Mouse (Mus musculus): ENCODE results near the gene Xdh. TPM values are rescaled to one million over a fixed set of nuclear protein-coding genes. Genes with fewer than 3 reads are reported as not detected.

Gene Xdh
- polyA plus RNA-seq, 1 experiment = 0.55 TPM

DNA sequence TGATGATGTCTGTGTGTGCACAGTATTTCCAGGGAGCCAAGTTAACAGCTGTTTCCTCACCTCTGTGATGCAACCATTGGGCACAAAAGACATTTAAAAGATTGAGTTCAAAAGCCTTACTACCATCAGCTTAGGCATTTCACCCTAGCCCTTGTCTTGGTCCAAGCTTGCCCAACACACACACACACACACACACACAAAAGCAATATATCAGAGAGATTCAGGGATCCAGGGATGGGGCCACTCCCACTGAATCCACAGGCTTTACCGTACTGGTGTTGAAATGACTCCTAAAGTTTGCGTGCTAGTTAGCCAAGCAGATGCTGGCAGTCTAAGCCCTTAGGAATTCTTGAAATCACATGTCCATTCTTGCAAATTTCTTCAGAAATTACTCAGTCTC is 1.2 kb downstream of the Xdh start:
- Histone ChIP-seq H3K27me3 (ENCODE audit: control insufficient read depth, insufficient read depth, insufficient read length) (no peaks in the 10 kb centered on the region), H3K36me3 (ENCODE audit: control insufficient read depth, insufficient read depth) (no peaks in the 10 kb centered on the region), H3K4me3 (no peak overlapping the region), H3K79me2 (ENCODE audit: control insufficient read depth, insufficient read depth) (no peaks in the 10 kb centered on the region), H3ac (ENCODE audit: control insufficient read depth, insufficient read length) (no peak overlapping the region), H3K4me2 (ENCODE audit: low read depth) (no peak overlapping the region)
- TF ChIP-seq CEBPB (IDR thresholded peaks at IDR 0.05; ENCODE audit: insufficient read depth, poor library complexity, severe bottlenecking) (no peak), REST (IDR thresholded peaks at IDR 0.05; ENCODE audit: insufficient read depth, insufficient read length) (no peak), TCF12 (IDR thresholded peaks at IDR 0.05; ENCODE audit: insufficient read depth, poor library complexity, severe bottlenecking) (no peak), TCF3 (IDR thresholded peaks at IDR 0.05; ENCODE audit: insufficient read length, low read depth) (no peak), MAX (IDR thresholded peaks at IDR 0.05; ENCODE audit: low read depth) (no peak), E2F4 (IDR thresholded peaks at IDR 0.05; ENCODE audit: insufficient read depth) (no peak), POLR2A (IDR thresholded peaks at IDR 0.05; ENCODE audit: insufficient read length, low read depth) (no peak), SRF (IDR thresholded peaks at IDR 0.05; ENCODE audit: control insufficient read depth, insufficient read length, low read depth) (no peak), USF1 (IDR thresholded peaks at IDR 0.05; ENCODE audit: low read depth) (no peak), MYOD1 (IDR thresholded peaks at IDR 0.05; ENCODE audit: control insufficient read depth in 1 of 3, insufficient read length in 2 of 3, low read depth in 2 of 3) (no peak), MYOG (IDR thresholded peaks at IDR 0.05; ENCODE audit: control insufficient read depth in 1 of 3, insufficient read depth in 1 of 3, insufficient read length in 2 of 3, low read depth in 2 of 3) (no peak)

DNA sequence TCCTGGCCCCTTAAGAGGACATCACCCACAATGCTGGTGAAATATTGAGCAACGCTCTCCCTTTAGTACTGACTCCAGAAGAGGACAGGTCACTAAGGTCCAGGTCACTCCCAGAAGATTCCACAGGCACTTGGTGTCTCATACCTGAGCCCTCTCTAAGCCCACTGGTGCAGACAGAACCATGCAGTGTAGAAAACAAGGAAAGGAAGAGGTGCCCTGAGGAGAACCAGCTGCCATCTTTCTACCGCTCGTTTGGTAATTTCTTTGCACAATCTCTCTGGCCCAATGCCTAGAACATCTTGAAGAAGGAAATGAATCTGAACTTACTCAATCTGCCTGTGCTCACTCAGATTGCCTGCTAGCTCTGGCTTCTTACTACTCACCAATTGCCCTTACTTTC is 2.0 kb downstream of the Xdh start:
- Histone ChIP-seq H3K79me2 (ENCODE audit: control insufficient read depth, insufficient read depth) (no peaks in the 10 kb centered on the region), H3K4me3 (no peak overlapping the region), H3ac (ENCODE audit: control insufficient read depth, insufficient read length) (no peak overlapping the region), H3K36me3 (ENCODE audit: control insufficient read depth, insufficient read depth) (no peaks in the 10 kb centered on the region), H3K27me3 (ENCODE audit: control insufficient read depth, insufficient read depth, insufficient read length) (no peaks in the 10 kb centered on the region), H3K4me2 (ENCODE audit: low read depth) (no peak overlapping the region)
- TF ChIP-seq SRF (IDR thresholded peaks at IDR 0.05; ENCODE audit: control insufficient read depth, insufficient read length, low read depth) = no peak
- peak; percentile 32; the same call in 1 of the 2 replicates for TF ChIP-seq CEBPB (IDR thresholded peaks at IDR 0.05; ENCODE audit: insufficient read depth, poor library complexity, severe bottlenecking)

GRCm38 (mm10) chr17:73946856-73947255 is 3.1 kb downstream of the Xdh start:
- TF ChIP-seq MAX (IDR thresholded peaks at IDR 0.05; ENCODE audit: low read depth) = no peak
- no peak for TF ChIP-seq USF1 (IDR thresholded peaks at IDR 0.05; ENCODE audit: low read depth)
- no peak for TF ChIP-seq TCF12 (IDR thresholded peaks at IDR 0.05; ENCODE audit: insufficient read depth, poor library complexity, severe bottlenecking)
- no peak for TF ChIP-seq MYOD1 (IDR thresholded peaks at IDR 0.05; ENCODE audit: control insufficient read depth in 1 of 3, insufficient read length in 2 of 3, low read depth in 2 of 3)
- TF ChIP-seq REST (IDR thresholded peaks at IDR 0.05; ENCODE audit: insufficient read depth, insufficient read length) = no peak
- TF ChIP-seq POLR2AphosphoS2 (IDR thresholded peaks at IDR 0.05; ENCODE audit: insufficient read length, low read depth) = no peak
- no peak for TF ChIP-seq E2F4 (IDR thresholded peaks at IDR 0.05; ENCODE audit: insufficient read depth)
- no peak for TF ChIP-seq POLR2A (IDR thresholded peaks at IDR 0.05; ENCODE audit: insufficient read length, low read depth)
- no peak for TF ChIP-seq MYOG (IDR thresholded peaks at IDR 0.05; ENCODE audit: control insufficient read depth in 1 of 3, insufficient read depth in 1 of 3, insufficient read length in 2 of 3, low read depth in 2 of 3)
- no peak for TF ChIP-seq SRF (IDR thresholded peaks at IDR 0.05; ENCODE audit: control insufficient read depth, insufficient read length, low read depth)
- no peak for TF ChIP-seq CEBPB (IDR thresholded peaks at IDR 0.05; ENCODE audit: insufficient read depth, poor library complexity, severe bottlenecking)
- no peak for TF ChIP-seq TCF3 (IDR thresholded peaks at IDR 0.05; ENCODE audit: insufficient read length, low read depth)
- H3K4me3 ChIP-seq = no peak overlapping the region
- no peaks in the 10 kb centered on the region for H3K27me3 ChIP-seq (ENCODE audit: control insufficient read depth, insufficient read depth, insufficient read length)
- H3ac ChIP-seq (ENCODE audit: control insufficient read depth, insufficient read length) = no peak overlapping the region
- no peaks in the 10 kb centered on the region for H3K79me2 ChIP-seq (ENCODE audit: control insufficient read depth, insufficient read depth)
- no peak overlapping the region for H3K4me2 ChIP-seq (ENCODE audit: low read depth)
- no peaks in the 10 kb centered on the region for H3K36me3 ChIP-seq (ENCODE audit: control insufficient read depth, insufficient read depth)

DNA sequence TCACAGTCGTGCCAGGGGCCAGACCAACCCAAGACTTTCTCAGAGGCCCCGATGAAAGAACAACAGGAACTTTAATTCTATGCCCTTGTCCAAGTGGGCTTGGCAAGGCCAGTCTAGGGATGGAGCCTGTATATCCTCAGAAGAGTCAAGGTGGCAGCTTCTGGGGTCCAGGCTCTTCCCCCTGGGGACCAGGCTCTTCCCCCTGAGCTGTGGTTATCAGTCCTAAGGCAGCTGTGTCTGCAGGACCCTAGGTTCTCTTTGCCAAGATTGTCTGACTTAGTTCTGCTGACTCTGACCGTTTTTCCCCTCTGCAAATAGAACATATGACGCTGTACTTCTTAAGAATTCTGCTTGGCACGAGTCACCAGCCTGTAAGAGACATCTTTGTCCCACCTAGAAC is 5.3 kb downstream of the Xdh start:
- Histone ChIP-seq H3K36me3 (ENCODE audit: control insufficient read depth, insufficient read depth) (no peaks in the 10 kb centered on the region), H3ac (ENCODE audit: control insufficient read depth, insufficient read length) (no peak overlapping the region), H3K27me3 (ENCODE audit: control insufficient read depth, insufficient read depth, insufficient read length) (no peaks in the 10 kb centered on the region), H3K79me2 (ENCODE audit: control insufficient read depth, insufficient read depth) (no peaks in the 10 kb centered on the region), H3K4me2 (ENCODE audit: low read depth) (no peak overlapping the region), H3K4me3 (no peak overlapping the region)
- no peak for TF ChIP-seq E2F4 (IDR thresholded peaks at IDR 0.05; ENCODE audit: insufficient read depth)
- no peak for TF ChIP-seq REST (IDR thresholded peaks at IDR 0.05; ENCODE audit: insufficient read depth, insufficient read length)
- TF ChIP-seq SRF (IDR thresholded peaks at IDR 0.05; ENCODE audit: control insufficient read depth, insufficient read length, low read depth) = no peak
- no peak for TF ChIP-seq MAX (IDR thresholded peaks at IDR 0.05; ENCODE audit: low read depth)
- TF ChIP-seq MYOG (IDR thresholded peaks at IDR 0.05; ENCODE audit: control insufficient read depth in 1 of 3, insufficient read depth in 1 of 3, insufficient read length in 2 of 3, low read depth in 2 of 3) = no peak
- no peak for TF ChIP-seq TCF12 (IDR thresholded peaks at IDR 0.05; ENCODE audit: insufficient read depth, poor library complexity, severe bottlenecking)
- no peak for TF ChIP-seq CEBPB (IDR thresholded peaks at IDR 0.05; ENCODE audit: insufficient read depth, poor library complexity, severe bottlenecking)
- no peak for TF ChIP-seq TCF3 (IDR thresholded peaks at IDR 0.05; ENCODE audit: insufficient read length, low read depth)
- no peak for TF ChIP-seq USF1 (IDR thresholded peaks at IDR 0.05; ENCODE audit: low read depth)
- no peak for TF ChIP-seq MYOD1 (IDR thresholded peaks at IDR 0.05; ENCODE audit: control insufficient read depth in 1 of 3, insufficient read length in 2 of 3, low read depth in 2 of 3)
- TF ChIP-seq POLR2A (IDR thresholded peaks at IDR 0.05; ENCODE audit: insufficient read length, low read depth) = no peak
- TF ChIP-seq POLR2AphosphoS2 (IDR thresholded peaks at IDR 0.05; ENCODE audit: insufficient read length, low read depth) = no peak

GRCm38 (mm10) chr17:73942268-73942962 is 7.6 kb downstream of the Xdh start:
- no peaks in the 10 kb centered on the region for H3K79me2 ChIP-seq (ENCODE audit: control insufficient read depth, insufficient read depth)
- no peak for TF ChIP-seq USF1 (IDR thresholded peaks at IDR 0.05; ENCODE audit: low read depth)
- no peak for TF ChIP-seq TCF3 (IDR thresholded peaks at IDR 0.05; ENCODE audit: insufficient read length, low read depth)
- no peak for TF ChIP-seq TCF12 (IDR thresholded peaks at IDR 0.05; ENCODE audit: insufficient read depth, poor library complexity, severe bottlenecking)
- TF ChIP-seq CEBPB (IDR thresholded peaks at IDR 0.05; ENCODE audit: insufficient read depth, poor library complexity, severe bottlenecking) = no peak
- no peak for TF ChIP-seq MAX (IDR thresholded peaks at IDR 0.05; ENCODE audit: low read depth)
- no peak for TF ChIP-seq POLR2A (IDR thresholded peaks at IDR 0.05; ENCODE audit: insufficient read length, low read depth)
- no peak for TF ChIP-seq E2F4 (IDR thresholded peaks at IDR 0.05; ENCODE audit: insufficient read depth)
- no peak for TF ChIP-seq POLR2AphosphoS2 (IDR thresholded peaks at IDR 0.05; ENCODE audit: insufficient read length, low read depth)
- no peak for TF ChIP-seq SRF (IDR thresholded peaks at IDR 0.05; ENCODE audit: control insufficient read depth, insufficient read length, low read depth)
- no peak for TF ChIP-seq REST (IDR thresholded peaks at IDR 0.05; ENCODE audit: insufficient read depth, insufficient read length)
- TF ChIP-seq MYOG (IDR thresholded peaks at IDR 0.05; ENCODE audit: control insufficient read depth in 1 of 3, insufficient read depth in 1 of 3, insufficient read length in 2 of 3, low read depth in 2 of 3) = no peak
- TF ChIP-seq MYOD1 (IDR thresholded peaks at IDR 0.05; ENCODE audit: control insufficient read depth in 1 of 3, insufficient read length in 2 of 3, low read depth in 2 of 3) = no peak
- H3K36me3 ChIP-seq (ENCODE audit: control insufficient read depth, insufficient read depth) = no peaks in the 10 kb centered on the region
- no peak overlapping the region for H3K4me3 ChIP-seq
- H3K4me2 ChIP-seq (ENCODE audit: low read depth) = peak overlapping the region; percentile 85
- H3ac ChIP-seq (ENCODE audit: control insufficient read depth, insufficient read length) = no peak overlapping the region
- H3K27me3 ChIP-seq (ENCODE audit: control insufficient read depth, insufficient read depth, insufficient read length) = no peaks in the 10 kb centered on the region
